Mouse (Mus musculus) kidney, embryonic 14.5 days (tissue): ENCODE results near the gene Cul1. TPM values are rescaled to one million over a fixed set of nuclear protein-coding genes. Genes with fewer than 3 reads are reported as not detected.
"Not testable (repeated sequence)": the region's sequence is repeated elsewhere in the genome, so short reads cannot be mapped to it uniquely, and the experiment has no call there.

Experiments used
- ATAC-seq: fragments of 200-750 bp; cut with Nextera tagmentation; 2 replicates; pipeline ENCODE4 v1.8.0; 2017; ENCODE audit warnings: moderate number of reproducible peaks, mild to moderate bottlenecking, moderate TSS enrichment, moderate library complexity; ENCODE audit not compliant: low FRiP score, low TSS enrichment
- H3K27ac ChIP-seq: fragments of 300-500 bp; sonication (generic); 2 replicates; pipeline ENCODE4 v1.5.1; 2014; ENCODE audit warnings: low read depth, mild to moderate bottlenecking, low read length, moderate library complexity, mixed read lengths
- H3K27me3 ChIP-seq: fragments of 300-500 bp; sonication (generic); 2 replicates; pipeline ENCODE4 v1.6.1; 2014; ENCODE audit warnings: mild to moderate bottlenecking, low read length; ENCODE audit not compliant: control insufficient read depth, insufficient read depth
- H3K36me3 ChIP-seq: fragments of 300-500 bp; sonication (generic); 2 replicates; pipeline ENCODE4 v1.6.1; 2014; ENCODE audit warnings: low read length, mixed read lengths; ENCODE audit not compliant: control insufficient read depth, insufficient read depth
- H3K4me1 ChIP-seq: fragments of 300-500 bp; sonication (generic); 2 replicates; pipeline ENCODE4 v1.6.1; 2014; ENCODE audit warnings: low read length, mixed read lengths; ENCODE audit not compliant: control insufficient read depth, insufficient read depth
- H3K4me2 ChIP-seq: fragments of 300-500 bp; sonication (generic); replicated peaks from 2 replicates; pipeline ENCODE4 v1.6.1; 2014; ENCODE audit warnings: low read depth, mild to moderate bottlenecking, low read length
- H3K4me3 ChIP-seq: fragments of 300-500 bp; sonication (generic); 2 replicates; pipeline ENCODE4 v1.5.1; 2014; ENCODE audit warnings: mild to moderate bottlenecking, low read length
- H3K9ac ChIP-seq: fragments of 300-500 bp; sonication (generic); 2 replicates; pipeline ENCODE4 v1.6.1; 2014; ENCODE audit warnings: low read depth, mild to moderate bottlenecking, low read length, moderate library complexity
- H3K9me3 ChIP-seq: fragments of 300-500 bp; sonication (generic); 2 replicates; pipeline ENCODE4 v1.6.1; 2016; ENCODE audit warnings: low read length; ENCODE audit not compliant: control insufficient read depth
- WGBS: fragments of 180-500 bp; shearing (Covaris S2); extraction: QIAGEN DNeasy Blood & Tissue Kit; methylation state at CpG from one replicate; pipeline ENCODE4 v1.1.7; 2014; 5-methylcytosine and 5-hydroxymethylcytosine counted together
- polyA plus RNA-seq: library from polyadenylated mRNA; unstranded; fragments of >200 nt; fragmentation: Nextera tagmentation; extraction: Ambion mirVana; gene quantifications from 2 replicates; pipeline ENCODE4 v1.2.1, GENCODE M21; 2014

The Cul1 gene
- 134 and 163 TPM in 2 replicates for polyA plus RNA-seq

GRCm38 (mm10) chr6:47453098-47453497 lies at the start of gene Cul1:
TSS of gene Cul1 (plus strand) at chr6:47453398.
- WGBS = 40% methylated on average over 2 of the region's 2 CpGs
- Histone ChIP-seq H3K4me3 (peak within 1 kb of the TSS; percentile 96), H3K4me2 (peak within 1 kb of the TSS; percentile 60), H3K36me3 (no peaks in the 10 kb centered on the region), H3K4me1 (peaks cover 10% of the 10 kb centered on the region), H3K9ac (peak within 1 kb of the TSS; percentile 99), H3K27me3 (no peaks in the 10 kb centered on the region), H3K9me3 (no peaks in the 10 kb centered on the region), H3K27ac (peak within 1 kb of the TSS; percentile 98)
- ATAC-seq = no peak

- no peak overlapping the region for H3K9ac ChIP-seq
- no peaks in the 10 kb centered on the region for H3K9me3 ChIP-seq
- no peaks in the 10 kb centered on the region for H3K27me3 ChIP-seq
- no peak for ATAC-seq
- H3K27ac ChIP-seq = no peak overlapping the region
- no peaks in the 10 kb centered on the region for H3K36me3 ChIP-seq
- H3K4me2 ChIP-seq = no peak overlapping the region
- no peaks in the 10 kb centered on the region for H3K4me1 ChIP-seq
- WGBS = 87% methylated on average over 11 of the region's 11 CpGs
- H3K4me3 ChIP-seq = no peak overlapping the region
Measured at GRCm38 (mm10) chr6:47404419-47405382, 48.5 kb upstream of the Cul1 start.

GRCm38 (mm10) chr6:47412886-47413606 lies 40.2 kb upstream of the Cul1 start:
- WGBS = 42% methylated on average over 4 of the region's 4 CpGs
- H3K36me3 ChIP-seq = no peaks in the 10 kb centered on the region
- no peak overlapping the region for H3K9ac ChIP-seq
- H3K27me3 ChIP-seq = no peaks in the 10 kb centered on the region
- no peak overlapping the region for H3K27ac ChIP-seq
- no peak overlapping the region for H3K4me2 ChIP-seq
- no peak for ATAC-seq
- H3K4me3 ChIP-seq = no peak overlapping the region
- H3K4me1 ChIP-seq = no peaks in the 10 kb centered on the region
- no peaks in the 10 kb centered on the region for H3K9me3 ChIP-seq

- no peaks in the 10 kb centered on the region for H3K4me1 ChIP-seq
- WGBS = 51% methylated on average over 2 of the region's 2 CpGs
- no peaks in the 10 kb centered on the region for H3K36me3 ChIP-seq
- ATAC-seq = no peak
- no peak overlapping the region for H3K27ac ChIP-seq
- no peak overlapping the region for H3K4me2 ChIP-seq
- H3K9me3 ChIP-seq = no peaks in the 10 kb centered on the region
- H3K27me3 ChIP-seq = no peaks in the 10 kb centered on the region
- no peak overlapping the region for H3K4me3 ChIP-seq
- no peak overlapping the region for H3K9ac ChIP-seq
Measured at GRCm38 (mm10) chr6:47413656-47414055, 39.5 kb upstream of the Cul1 start.

- H3K4me1 ChIP-seq = no peaks in the 10 kb centered on the region
- no peak overlapping the region for H3K27ac ChIP-seq
- H3K9ac ChIP-seq = no peak overlapping the region
- H3K36me3 ChIP-seq = no peaks in the 10 kb centered on the region
- no peaks in the 10 kb centered on the region for H3K27me3 ChIP-seq
- 72% methylated on average over 3 of the region's 3 CpGs for WGBS
- no peak for ATAC-seq
- no peak overlapping the region for H3K4me3 ChIP-seq
- no peak overlapping the region for H3K4me2 ChIP-seq
- no peaks in the 10 kb centered on the region for H3K9me3 ChIP-seq
Measured at GRCm38 (mm10) chr6:47418691-47419090, 34.5 kb upstream of the Cul1 start.

- no peaks in the 10 kb centered on the region for H3K9me3 ChIP-seq
- no peaks in the 10 kb centered on the region for H3K4me1 ChIP-seq
- H3K9ac ChIP-seq = no peak overlapping the region
- no peak overlapping the region for H3K4me3 ChIP-seq
- no peak for ATAC-seq
- no peaks in the 10 kb centered on the region for H3K36me3 ChIP-seq
- H3K4me2 ChIP-seq = no peak overlapping the region
- H3K27ac ChIP-seq = no peak overlapping the region
- H3K27me3 ChIP-seq = no peaks in the 10 kb centered on the region
Measured at GRCm38 (mm10) chr6:47420156-47420555, 33.0 kb upstream of the Cul1 start.

GRCm38 (mm10) chr6:47421221-47421620 lies 32.0 kb upstream of the Cul1 start:
- H3K9ac ChIP-seq = no peak overlapping the region
- H3K4me2 ChIP-seq = no peak overlapping the region
- no peaks in the 10 kb centered on the region for H3K36me3 ChIP-seq
- no peak overlapping the region for H3K4me3 ChIP-seq
- no peaks in the 10 kb centered on the region for H3K4me1 ChIP-seq
- no peaks in the 10 kb centered on the region for H3K27me3 ChIP-seq
- 90% methylated on average over 1 of the region's 1 CpGs for WGBS
- no peak for ATAC-seq
- H3K27ac ChIP-seq = no peak overlapping the region
- H3K9me3 ChIP-seq = no peaks in the 10 kb centered on the region

- H3K4me1 ChIP-seq = no peaks in the 10 kb centered on the region
- no peak overlapping the region for H3K27ac ChIP-seq
- no peaks in the 10 kb centered on the region for H3K27me3 ChIP-seq
- H3K36me3 ChIP-seq = no peaks in the 10 kb centered on the region
- no peak for ATAC-seq
- no peaks in the 10 kb centered on the region for H3K9me3 ChIP-seq
- no peak overlapping the region for H3K9ac ChIP-seq
- no peak overlapping the region for H3K4me3 ChIP-seq
- 66% methylated on average over 1 of the region's 1 CpGs for WGBS
- H3K4me2 ChIP-seq = no peak overlapping the region
Measured at GRCm38 (mm10) chr6:47426136-47426535, 27.1 kb upstream of the Cul1 start.

- not testable (repeated sequence) for H3K27ac ChIP-seq, H3K4me2 ChIP-seq, H3K4me3 ChIP-seq, ATAC-seq, H3K9ac ChIP-seq, H3K9me3 ChIP-seq, H3K36me3 ChIP-seq, H3K27me3 ChIP-seq, H3K4me1 ChIP-seq
- WGBS = 67% methylated on average over 4 of the region's 4 CpGs
Measured at GRCm38 (mm10) chr6:47426556-47426955, 26.6 kb upstream of the Cul1 start.
